Mouse (Mus musculus): Measurements from ENCODE around the gene Cacybp.
A peak's percentile ranks its signal among the peaks of the same experiment; 100 is the strongest.

The Cacybp gene

DNA sequence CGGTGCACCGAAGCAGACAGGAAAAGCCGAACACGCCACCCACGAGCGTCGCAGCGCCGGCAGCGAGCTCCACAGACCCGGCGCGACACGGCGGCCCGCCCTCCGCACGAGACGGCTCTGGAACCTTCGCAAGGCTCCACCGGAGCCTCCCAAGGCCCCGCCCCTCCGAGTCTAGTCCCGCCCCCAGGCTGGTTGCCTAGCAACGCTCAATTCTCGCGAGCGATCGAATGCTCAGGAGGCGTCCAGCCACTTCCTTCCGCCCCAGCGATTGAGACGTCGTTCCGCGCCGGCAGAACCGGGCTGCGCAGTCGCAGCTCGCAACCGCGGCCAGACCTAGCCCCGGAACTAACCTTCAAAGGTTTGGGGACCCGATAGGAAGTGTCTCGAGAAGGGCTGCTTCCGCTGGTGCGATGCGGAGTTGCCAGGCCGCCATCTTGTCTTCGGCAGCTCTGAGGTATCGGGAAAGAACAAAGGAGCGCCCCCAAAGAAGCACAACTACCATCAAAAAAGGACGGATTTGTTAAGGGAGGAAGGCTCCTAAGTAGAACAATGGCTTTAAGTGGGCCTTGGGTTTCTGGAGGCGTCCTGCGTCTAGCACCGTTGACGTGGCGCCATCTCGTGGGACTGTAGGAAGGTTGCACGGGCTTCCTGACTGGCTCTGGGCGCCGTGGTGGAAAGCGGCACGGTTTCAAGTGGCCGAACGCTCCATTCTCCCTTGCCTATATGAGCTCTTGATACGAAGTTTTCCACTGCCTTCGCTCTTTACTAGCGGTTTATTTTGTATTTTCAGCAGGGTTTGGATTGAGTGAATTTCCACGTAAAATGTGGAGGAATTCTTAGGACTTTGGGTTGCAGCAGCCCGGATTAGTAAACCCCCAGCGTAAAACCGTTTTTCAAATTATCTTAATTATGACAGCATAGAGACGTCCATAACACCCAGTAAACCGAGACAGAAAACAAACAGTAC is at the start of gene Cacybp:
TSS of gene Cacybp (minus strand) at position 173 of the 967 bp plus-strand sequence.
- DNase-seq (ENCODE audit: low read depth, low spot score), result peak; percentile 100

GRCm38 (mm10) chr1:160262415-160262814 is 49.7 kb upstream of the Cacybp start:
- no peak for DNase-seq (ENCODE audit: low read depth, low spot score)

DNA sequence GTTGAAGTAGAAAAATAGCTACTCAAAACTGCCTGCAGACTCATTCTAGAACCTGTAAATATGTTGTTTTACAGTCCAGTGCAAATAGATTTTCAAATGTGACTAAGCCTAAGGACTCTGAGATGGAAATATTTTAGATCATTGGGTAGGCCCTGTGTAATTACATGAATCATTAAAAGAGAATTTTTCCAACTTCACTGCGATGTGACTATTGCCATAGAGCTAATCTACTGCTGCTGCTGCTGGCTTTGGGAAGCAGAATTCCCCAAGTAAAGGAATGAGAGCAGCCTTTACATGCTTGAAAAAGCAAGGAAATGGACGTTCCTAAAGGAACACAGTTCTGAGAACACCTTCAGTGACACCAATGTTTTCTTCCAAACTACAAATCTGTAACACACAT is 49.2 kb upstream of the Cacybp start:
- no peak for DNase-seq (ENCODE audit: low read depth, low spot score)

- DNase-seq (ENCODE audit: low read depth, low spot score), result no peak
These were observed 47.9 kb upstream of the Cacybp start for GRCm38 (mm10) chr1:160260605-160261004.

DNA sequence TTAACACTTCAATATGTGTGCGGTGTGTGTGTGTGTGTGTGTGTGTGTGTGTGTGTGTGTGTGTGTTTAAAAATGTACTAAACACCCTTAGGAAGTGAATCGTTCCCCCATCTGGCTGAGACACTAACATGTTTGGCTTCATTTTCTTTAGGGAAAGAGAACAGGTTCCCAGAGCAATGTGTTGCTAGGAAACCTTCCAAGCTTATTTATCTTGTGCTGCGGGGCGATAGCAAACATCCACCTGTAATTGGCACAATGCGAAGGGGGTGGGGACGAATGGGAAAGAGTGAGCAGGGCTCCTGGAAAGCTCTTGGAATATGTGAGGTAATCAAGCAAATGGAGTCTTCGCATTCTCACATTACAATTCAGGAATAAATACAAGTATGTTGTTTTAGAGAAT is 47.2 kb upstream of the Cacybp start:
- DNase-seq (ENCODE audit: low read depth, low spot score), result no peak

GRCm38 (mm10) chr1:160253108-160253507 is 40.4 kb upstream of the Cacybp start:
- DNase-seq (ENCODE audit: low read depth, low spot score), result no peak

GRCm38 (mm10) chr1:160251388-160252007 is 38.8 kb upstream of the Cacybp start:
- DNase-seq (ENCODE audit: low read depth, low spot score), result no peak

- DNase-seq (ENCODE audit: low read depth, low spot score), result no peak
These were observed 38.1 kb upstream of the Cacybp start for GRCm38 (mm10) chr1:160250782-160251181.

DNA sequence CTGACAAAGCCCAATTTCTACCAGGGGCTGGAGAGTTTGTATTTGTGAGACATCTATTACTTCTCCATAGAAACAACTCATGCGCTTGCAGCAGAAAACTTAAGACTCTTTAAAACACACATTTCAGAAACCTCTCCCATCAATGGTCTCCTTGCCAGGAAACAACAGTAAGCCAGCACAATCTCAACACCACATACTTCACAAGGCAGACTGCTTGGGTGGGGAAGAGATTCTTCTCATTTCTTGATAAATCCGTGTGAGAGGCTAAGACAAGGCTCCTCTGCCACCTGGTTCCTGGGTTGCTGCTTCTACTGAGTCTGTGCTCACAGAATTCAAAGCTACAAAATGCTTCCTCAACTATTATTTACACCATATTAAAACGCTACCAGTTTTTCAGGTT is 37.1 kb upstream of the Cacybp start:
- DNase-seq (ENCODE audit: low read depth, low spot score), result no peak

GRCm38 (mm10) chr1:160247473-160247872 is 34.8 kb upstream of the Cacybp start:
- no peak for DNase-seq (ENCODE audit: low read depth, low spot score)

DNA sequence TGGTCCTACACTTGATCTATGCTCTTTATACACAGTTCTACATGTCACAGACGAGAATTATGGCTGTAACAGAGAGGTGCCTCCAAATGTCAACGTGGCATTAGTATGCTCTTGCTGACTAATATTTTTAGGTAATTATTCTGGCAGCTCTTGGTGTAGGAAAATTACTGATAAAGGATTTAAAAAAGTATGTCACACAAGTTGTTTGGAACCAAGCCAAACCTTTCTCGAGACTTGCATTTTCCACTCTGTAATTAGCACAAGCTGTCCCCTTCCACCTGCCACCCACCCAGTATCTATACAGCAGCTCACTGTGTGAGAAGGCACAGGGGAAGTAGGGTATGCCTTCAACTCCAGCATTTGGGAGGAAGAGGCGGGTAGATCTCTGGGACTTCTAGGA is 34.2 kb upstream of the Cacybp start:
- no peak for DNase-seq (ENCODE audit: low read depth, low spot score)

DNA sequence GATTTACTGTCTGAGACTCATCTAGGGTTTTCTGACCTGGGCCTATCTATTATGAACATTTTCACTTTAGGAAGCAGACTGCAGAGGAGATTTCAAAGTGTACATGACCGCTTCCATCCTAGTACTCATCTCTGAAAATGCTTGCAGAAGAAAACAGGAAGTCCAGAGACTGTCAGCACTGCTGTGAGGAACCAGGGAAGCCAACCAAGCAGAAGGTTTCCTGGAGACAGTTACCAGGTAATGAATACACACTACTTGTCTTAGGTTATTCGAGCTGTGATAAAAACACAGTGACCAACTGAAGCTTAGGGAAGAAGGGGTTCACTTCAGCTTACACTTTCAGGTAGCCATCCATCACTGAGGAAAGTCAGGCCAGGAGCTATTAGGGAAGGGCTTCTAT is 33.3 kb upstream of the Cacybp start:
- no peak for DNase-seq (ENCODE audit: low read depth, low spot score)

- no peak for DNase-seq (ENCODE audit: low read depth, low spot score)
These were observed 32.0 kb upstream of the Cacybp start for GRCm38 (mm10) chr1:160244689-160245088.

DNA sequence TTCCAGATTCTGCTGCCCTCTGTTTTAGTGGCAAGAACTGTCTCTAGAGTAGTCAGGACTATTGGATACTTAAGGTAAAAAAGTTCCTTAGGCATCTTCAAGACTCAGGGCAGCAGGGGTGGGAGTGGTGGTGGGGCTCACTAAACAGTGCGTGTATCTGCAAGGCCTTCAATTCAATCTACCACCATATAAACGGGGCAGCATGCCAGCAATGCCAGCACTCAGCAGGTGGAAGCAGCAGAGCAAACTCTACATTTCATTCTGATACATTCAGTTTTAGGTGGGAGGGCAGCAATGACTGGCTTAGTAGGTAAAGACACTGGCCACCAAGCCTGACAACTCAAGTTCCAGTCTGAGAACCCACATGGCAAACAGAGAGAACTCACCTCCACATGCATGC is 27.4 kb upstream of the Cacybp start:
- DNase-seq (ENCODE audit: low read depth, low spot score), result no peak

DNA sequence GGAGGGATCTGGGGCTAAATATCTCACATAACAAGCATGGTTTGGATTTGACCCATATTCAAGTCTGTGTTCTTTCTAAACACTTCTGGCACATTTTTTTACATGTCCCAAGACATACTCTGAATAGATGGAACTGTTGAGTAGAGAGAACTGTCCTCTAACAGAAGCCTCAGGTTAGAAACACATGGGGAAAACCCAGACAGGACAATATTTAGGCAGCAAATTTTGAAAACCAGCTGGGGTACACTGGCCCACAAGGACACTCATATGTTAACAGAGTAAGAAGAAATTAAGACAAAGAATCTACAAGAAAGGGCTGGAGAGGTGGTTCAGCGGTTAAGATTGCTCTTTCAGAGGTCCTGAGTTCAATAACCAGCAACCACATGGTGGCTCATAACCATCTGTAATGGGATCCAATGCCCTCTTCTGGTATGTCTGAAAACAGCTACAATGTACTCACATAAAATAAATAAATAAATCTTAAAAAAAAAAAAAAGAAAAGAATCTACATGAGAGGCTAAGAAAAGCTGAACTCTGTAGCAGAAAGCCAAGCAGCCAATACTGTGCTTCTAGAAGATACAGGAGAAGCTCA is 26.3 kb upstream of the Cacybp start:
- no peak for DNase-seq (ENCODE audit: low read depth, low spot score)

- DNase-seq (ENCODE audit: low read depth, low spot score), result no peak
These were observed 25.3 kb upstream of the Cacybp start for GRCm38 (mm10) chr1:160237981-160238380.

DNA sequence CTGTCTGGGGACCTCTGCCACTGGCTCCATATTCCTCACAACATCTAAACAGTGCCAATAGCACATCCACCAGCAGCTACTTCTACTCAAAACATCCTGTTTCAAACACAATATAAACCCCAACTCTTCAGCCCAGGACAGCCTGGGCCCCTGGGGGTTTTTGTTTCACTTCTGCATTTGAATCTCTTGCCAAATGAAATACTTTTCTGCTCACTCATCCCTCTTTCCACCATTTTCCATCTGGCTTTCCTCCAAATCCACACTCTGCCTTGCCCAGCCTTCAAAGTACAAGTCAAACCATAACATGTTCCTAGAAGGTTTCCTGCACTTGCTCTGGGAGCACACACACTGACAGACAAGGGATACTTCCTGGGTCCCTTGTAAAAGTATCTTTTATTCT is 21.2 kb upstream of the Cacybp start:
- DNase-seq (ENCODE audit: low read depth, low spot score), result no peak

DNA sequence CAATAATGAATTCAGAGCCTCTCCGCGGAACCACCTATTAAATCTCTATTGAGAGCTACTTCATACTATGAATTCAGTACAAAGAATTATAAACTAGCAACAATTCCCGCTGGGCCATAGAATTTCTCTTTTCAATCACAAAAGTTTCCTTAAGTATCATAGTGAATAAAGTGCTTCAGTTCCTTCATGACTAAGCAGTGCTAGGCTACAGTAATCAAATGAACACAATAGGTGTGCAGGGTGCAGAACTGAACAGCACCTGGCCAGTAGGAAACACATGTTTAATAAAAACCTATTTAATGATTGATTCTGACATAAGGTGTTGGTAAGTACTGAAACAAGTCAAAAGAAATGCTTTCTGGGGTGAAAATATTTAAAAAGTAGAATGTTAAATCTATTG is 19.4 kb upstream of the Cacybp start:
- no peak for DNase-seq (ENCODE audit: low read depth, low spot score)

DNA sequence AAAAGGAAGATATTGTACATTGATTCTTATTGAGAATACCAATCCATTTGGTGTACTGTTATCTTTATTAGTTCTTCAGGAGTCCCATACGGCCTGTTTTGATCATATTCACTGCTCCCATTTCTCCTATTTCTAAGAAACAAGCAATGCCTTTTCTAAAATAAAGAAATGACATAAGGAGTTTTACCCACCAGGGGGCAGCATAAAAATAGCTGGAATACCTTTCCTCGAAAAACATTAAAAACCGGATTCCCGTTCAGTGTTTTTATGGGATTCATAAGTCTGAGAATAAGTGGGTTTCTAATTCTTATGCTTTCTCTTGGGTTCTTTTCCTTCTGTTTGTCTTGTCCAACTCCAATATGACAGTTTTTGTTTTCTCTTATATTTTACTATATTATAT is 18.3 kb upstream of the Cacybp start:
- no peak for DNase-seq (ENCODE audit: low read depth, low spot score)

GRCm38 (mm10) chr1:160227850-160228249 is 15.2 kb upstream of the Cacybp start:
- no peak for DNase-seq (ENCODE audit: low read depth, low spot score)

DNA sequence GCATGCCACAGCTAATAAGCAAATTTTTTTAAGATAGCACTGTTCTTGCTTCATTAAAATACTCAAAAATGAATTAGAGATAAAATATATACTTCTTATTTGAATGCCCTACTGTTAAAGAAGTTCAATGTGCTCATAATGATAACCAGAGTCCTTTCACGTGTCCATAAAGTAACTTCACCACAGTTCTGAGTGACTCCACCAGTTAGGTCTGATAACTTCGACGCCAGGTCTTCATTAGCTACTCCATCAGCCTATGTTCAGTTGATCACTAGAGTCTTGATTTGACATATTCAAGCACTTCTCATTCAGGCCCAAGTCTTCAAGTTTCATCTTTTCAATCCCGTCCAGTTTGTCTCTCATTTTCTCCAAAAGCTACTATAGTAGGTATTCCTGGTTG is 14.5 kb upstream of the Cacybp start:
- no peak for DNase-seq (ENCODE audit: low read depth, low spot score)

DNA sequence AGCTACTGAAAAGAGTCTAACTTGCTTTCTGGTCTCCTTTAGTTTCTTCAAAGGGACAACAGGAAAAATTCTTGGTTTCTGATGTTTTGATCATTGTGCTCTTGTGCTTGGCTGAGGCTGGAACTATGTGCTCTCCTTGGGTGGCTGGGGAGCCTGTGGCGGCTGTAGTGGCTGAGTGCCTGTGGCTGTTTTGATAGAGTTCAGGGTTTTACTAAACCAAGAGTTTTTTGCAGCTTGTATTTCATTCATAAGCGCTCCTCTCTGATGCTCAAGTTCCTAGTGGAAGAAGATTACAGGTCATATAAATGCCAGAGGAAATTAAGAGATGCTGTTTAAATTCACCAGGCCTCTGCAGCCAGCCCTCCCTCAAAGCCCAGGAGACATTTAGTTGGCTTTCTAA is 11.4 kb upstream of the Cacybp start:
- DNase-seq (ENCODE audit: low read depth, low spot score), result no peak

GRCm38 (mm10) chr1:160217898-160218297 is 5.2 kb upstream of the Cacybp start:
- no peak for DNase-seq (ENCODE audit: low read depth, low spot score)
